Mouse (Mus musculus): ENCODE measurements around the gene Coro2a.
"Not testable (repeated sequence)": the region's sequence is repeated elsewhere in the genome, so short reads cannot be mapped to it uniquely, and the experiment has no call there.

Gene Coro2a

GRCm38 (mm10) chr4:46601844-46602423 lies at the start of gene Coro2a:
Gene Coro2a, minus strand, starts transcription at chr4:46602202.
- DNase-seq (ENCODE audit: low spot score in 2 of 2) = peak; percentile 79 to 82

GRCm38 (mm10) chr4:46650086-46650753 lies 48.2 kb upstream of the Coro2a start, which contains the start of gene Tbc1d2:
Gene Tbc1d2, minus strand, starts transcription at chr4:46650209.
- DNase-seq (ENCODE audit: low spot score in 2 of 2) = peak; percentile 89 to 91

GRCm38 (mm10) chr4:46649161-46649560 lies 47.2 kb upstream of the Coro2a start:
- DNase-seq (ENCODE audit: low spot score in 2 of 2) = no peak

- no peak for DNase-seq (ENCODE audit: low spot score in 2 of 2)
These were observed 41.7 kb upstream of the Coro2a start for GRCm38 (mm10) chr4:46643676-46644112.

- DNase-seq (ENCODE audit: low spot score in 2 of 2) = no peak
These were observed 41.1 kb upstream of the Coro2a start for GRCm38 (mm10) chr4:46642924-46643675.

- no peak for DNase-seq (ENCODE audit: low spot score in 2 of 2)
These were observed 39.3 kb upstream of the Coro2a start for GRCm38 (mm10) chr4:46641283-46641682.

- DNase-seq (ENCODE audit: low spot score in 2 of 2) = no peak
These were observed 37.9 kb upstream of the Coro2a start for GRCm38 (mm10) chr4:46639866-46640265.

- not testable (repeated sequence) for DNase-seq (ENCODE audit: low spot score in 2 of 2)
These were observed 35.2 kb upstream of the Coro2a start for GRCm38 (mm10) chr4:46637250-46637649.

- no peak for DNase-seq (ENCODE audit: low spot score in 2 of 2)
These were observed 33.9 kb upstream of the Coro2a start for GRCm38 (mm10) chr4:46635702-46636430.

GRCm38 (mm10) chr4:46634881-46635280 lies 32.9 kb upstream of the Coro2a start:
- no peak for DNase-seq (ENCODE audit: low spot score in 2 of 2)

GRCm38 (mm10) chr4:46633565-46633964 lies 31.6 kb upstream of the Coro2a start:
- not testable (repeated sequence) for DNase-seq (ENCODE audit: low spot score in 2 of 2)

GRCm38 (mm10) chr4:46632465-46632864 lies 30.5 kb upstream of the Coro2a start:
- DNase-seq (ENCODE audit: low spot score in 2 of 2) = no peak

- no peak for DNase-seq (ENCODE audit: low spot score in 2 of 2)
These were observed 28.4 kb upstream of the Coro2a start for GRCm38 (mm10) chr4:46630390-46630789.

- no peak for DNase-seq (ENCODE audit: low spot score in 2 of 2)
These were observed 26.9 kb upstream of the Coro2a start for GRCm38 (mm10) chr4:46628873-46629272.

GRCm38 (mm10) chr4:46628081-46628480 lies 26.1 kb upstream of the Coro2a start:
- no peak for DNase-seq (ENCODE audit: low spot score in 2 of 2)

GRCm38 (mm10) chr4:46625101-46625500 lies 23.1 kb upstream of the Coro2a start:
- no peak for DNase-seq (ENCODE audit: low spot score in 2 of 2)

- no peak for DNase-seq (ENCODE audit: low spot score in 2 of 2)
These were observed 21.0 kb upstream of the Coro2a start for GRCm38 (mm10) chr4:46623007-46623406.

- no peak for DNase-seq (ENCODE audit: low spot score in 2 of 2)
These were observed 18.9 kb upstream of the Coro2a start for GRCm38 (mm10) chr4:46620946-46621345.

- DNase-seq (ENCODE audit: low spot score in 2 of 2) = no peak
These were observed 18.3 kb upstream of the Coro2a start for GRCm38 (mm10) chr4:46620330-46620729.

- no peak for DNase-seq (ENCODE audit: low spot score in 2 of 2)
These were observed 16.3 kb upstream of the Coro2a start for GRCm38 (mm10) chr4:46618196-46618817.

- DNase-seq (ENCODE audit: low spot score in 2 of 2) = no peak
These were observed 15.4 kb upstream of the Coro2a start for GRCm38 (mm10) chr4:46617408-46617807.

All from right cerebral cortex, postnatal 36 days (tissue).